Comparison of ENCODE assay signal across 10 mouse cellular contexts in the genomic region with DNA sequence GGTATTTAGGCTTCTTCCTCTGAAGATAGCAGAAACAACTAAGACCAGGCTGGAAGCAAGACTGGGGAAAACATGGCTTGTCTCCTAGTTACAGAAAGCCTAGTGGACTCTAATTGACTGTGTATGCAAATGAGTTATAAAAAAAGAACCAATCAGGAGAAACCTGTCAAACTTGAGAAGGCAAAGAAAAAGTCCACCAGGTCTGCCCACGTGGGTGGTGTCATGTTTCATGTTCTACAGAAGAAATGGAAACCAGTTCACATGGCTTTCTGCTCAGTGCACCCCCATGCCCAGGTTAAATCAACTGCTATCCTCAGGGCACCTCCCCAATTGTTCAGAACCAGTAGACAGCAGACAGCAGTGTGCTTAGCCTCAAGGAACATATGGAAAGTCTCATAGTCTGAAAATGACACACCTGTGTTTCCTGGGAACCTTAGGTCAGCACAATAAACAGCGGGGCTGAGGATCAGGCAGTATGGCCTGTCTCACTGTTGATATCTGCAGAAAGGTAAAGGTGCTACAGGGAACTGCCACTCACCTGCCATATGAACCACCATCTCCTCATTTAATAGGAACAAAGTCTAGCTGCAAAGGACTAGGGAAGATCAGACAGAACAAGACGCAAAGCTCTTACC. TPM values are rescaled to one million over a fixed set of nuclear protein-coding genes. Genes with fewer than 3 reads are reported as not detected.
DNase-seq lines count a peak whose midpoint lies in the region; ATAC-seq lines count a peak whose summit lies in the region.
"Had no signal": no experiment of that assay in that cellular context is flagged by ENCODE, and none has a peak within 500 bp of the region (broad histone marks: within the 10 kb centered on the region; RNA-seq: fewer than 3 reads in every experiment).

No protein-coding gene starts in this region.

- H3K4me2 ChIP-seq in hindbrain, embryonic 11.5 days (replicated peaks; ENCODE audit: low read depth, low read length), result no peak overlapping the region
- no peak overlapping the region for H3K4me2 ChIP-seq in hindbrain, embryonic 13.5 days
- H3K4me2 ChIP-seq in kidney, embryonic 16.5 days (replicated peaks; ENCODE audit: low read depth, low read length), result no peak overlapping the region

- peak; percentile 37 for DNase-seq in hindbrain, embryonic 11.5 days (ENCODE audit: low spot score)
- peak; percentile 79 for DNase-seq in embryo, embryonic 11 days
- DNase-seq in gastrocnemius, adult 18-20 months (ENCODE audit: low spot score), result no peak
- no peak for DNase-seq in right cerebral cortex, postnatal 10 days (ENCODE audit: low spot score in 2 of 2)
- no peak for DNase-seq in cerebellum, adult 11-12 months
- DNase-seq: heart, postnatal 36 days; retina, postnatal 1 day had no signal

- no peak for ATAC-seq in hindbrain, embryonic 11.5 days (ENCODE audit: low FRiP score)
- no peak for ATAC-seq in hindbrain, embryonic 13.5 days (ENCODE audit: low FRiP score)
- ATAC-seq in kidney, embryonic 16.5 days (ENCODE audit: low FRiP score, low TSS enrichment), result peak; percentile 88
- peak; percentile 66 for ATAC-seq in megakaryocyte progenitor cell, adult 5-6 weeks (replicated peaks; ENCODE audit: poor library complexity)

- H3K9ac ChIP-seq in hindbrain, embryonic 11.5 days (ENCODE audit: low read depth, low read length), result no peak overlapping the region
- H3K9ac ChIP-seq in hindbrain, embryonic 13.5 days, result no peak overlapping the region
- no peak overlapping the region for H3K9ac ChIP-seq in kidney, embryonic 16.5 days (replicated peaks; ENCODE audit: low read length)

- H3K27me3 ChIP-seq in hindbrain, embryonic 11.5 days (ENCODE audit: control insufficient read depth, insufficient read depth, low read length), result no peaks in the 10 kb centered on the region
- H3K27me3 ChIP-seq in hindbrain, embryonic 13.5 days, result no peaks in the 10 kb centered on the region
- no peaks in the 10 kb centered on the region for H3K27me3 ChIP-seq in kidney, embryonic 16.5 days (ENCODE audit: insufficient read depth, low read length)

- no peaks in the 10 kb centered on the region for H3K4me1 ChIP-seq in hindbrain, embryonic 11.5 days (replicated peaks; ENCODE audit: control insufficient read depth, insufficient read depth, low read length)
- H3K4me1 ChIP-seq in hindbrain, embryonic 13.5 days (replicated peaks), result peaks cover 6% of the 10 kb centered on the region; the same call in 1 of the 2 replicates
- peaks cover 18% of the 10 kb centered on the region for H3K4me1 ChIP-seq in kidney, embryonic 16.5 days (ENCODE audit: insufficient read depth, low read length)

- no peak overlapping the region for H3K4me3 ChIP-seq in hindbrain, embryonic 11.5 days (ENCODE audit: low read depth, low read length)
- H3K4me3 ChIP-seq in hindbrain, embryonic 13.5 days, result no peak overlapping the region
- no peak overlapping the region for H3K4me3 ChIP-seq in kidney, embryonic 16.5 days (ENCODE audit: low read length)

- no peaks in the 10 kb centered on the region for H3K9me3 ChIP-seq in hindbrain, embryonic 11.5 days (ENCODE audit: control insufficient read depth, low read length)
- H3K9me3 ChIP-seq in hindbrain, embryonic 13.5 days, result no peaks in the 10 kb centered on the region
- H3K9me3 ChIP-seq in kidney, embryonic 16.5 days (ENCODE audit: low read length), result no peaks in the 10 kb centered on the region

- H3K36me3 ChIP-seq in hindbrain, embryonic 11.5 days (ENCODE audit: control insufficient read depth, insufficient read depth, low read length), result no peaks in the 10 kb centered on the region
- no peaks in the 10 kb centered on the region for H3K36me3 ChIP-seq in hindbrain, embryonic 13.5 days
- H3K36me3 ChIP-seq in kidney, embryonic 16.5 days (ENCODE audit: insufficient read depth, low read length), result no peaks in the 10 kb centered on the region

- 73% methylated on average over 3 of the region's 3 CpGs for WGBS in hindbrain, embryonic 11.5 days
- WGBS in hindbrain, embryonic 13.5 days, result 73% methylated on average over 3 of the region's 3 CpGs
- WGBS in kidney, embryonic 16.5 days, result 41% methylated on average over 3 of the region's 3 CpGs

- H3K27ac ChIP-seq in hindbrain, embryonic 11.5 days (ENCODE audit: low read depth, low read length), result no peak overlapping the region
- no peak overlapping the region for H3K27ac ChIP-seq in hindbrain, embryonic 13.5 days
- peak overlapping the region; percentile 0; the same call in 1 of the 2 replicates for H3K27ac ChIP-seq in kidney, embryonic 16.5 days (ENCODE audit: low read length)

RNA-seq across cellular contexts. Expression of a gene that starts 11.7 kb away (rescaled TPM):
- polyA plus RNA-seq in hindbrain, embryonic 11.5 days (2014; fragmentation: Nextera tagmentation; extraction: Ambion mirVana), result 11.9 and 12.3 TPM in 2 replicates
- 17.0 and 17.4 TPM in 2 replicates for polyA plus RNA-seq in hindbrain, embryonic 13.5 days (2015; fragmentation: Nextera tagmentation; extraction: Ambion mirVana)
- polyA plus RNA-seq in kidney, embryonic 16.5 days (2015; fragmentation: Nextera tagmentation; extraction: Ambion mirVana), result 26.4 and 29.4 TPM in 2 replicates
- 157 and 167 TPM in 2 replicates for total RNA-seq in megakaryocyte progenitor cell, adult 5-6 weeks (2015)
- 173 and 176 TPM in 2 replicates for total RNA-seq in megakaryocyte progenitor cell, adult 5-6 weeks (2017)
- total RNA-seq in gastrocnemius, adult 18-20 months (2021), result 10 to 100 TPM; 18.4 to 22.1 TPM

RNA-seq across cellular contexts. Expression of a gene that starts 51.6 kb away (rescaled TPM):
- polyA plus RNA-seq in hindbrain, embryonic 11.5 days (2014; fragmentation: Nextera tagmentation; extraction: Ambion mirVana), result 13.2 and 14.5 TPM in 2 replicates
- 33.6 and 34.2 TPM in 2 replicates for polyA plus RNA-seq in hindbrain, embryonic 13.5 days (2015; fragmentation: Nextera tagmentation; extraction: Ambion mirVana)
- polyA plus RNA-seq in kidney, embryonic 16.5 days (2015; fragmentation: Nextera tagmentation; extraction: Ambion mirVana), result 15.5 and 15.7 TPM in 2 replicates
- 0.77 and 1.1 TPM in 2 replicates for total RNA-seq in megakaryocyte progenitor cell, adult 5-6 weeks (2015)
- 1.2 and 1.4 TPM in 2 replicates for total RNA-seq in megakaryocyte progenitor cell, adult 5-6 weeks (2017)
- 1 to 10 TPM; 6.7 to 7.2 TPM for total RNA-seq in gastrocnemius, adult 18-20 months (2021)

Comparison
In these comparisons a context has a peak if more than half of its experiments do, and no peak if none do; other contexts are left out.
1. ATAC-seq: peak in kidney, embryonic 16.5 days (single experiment) and megakaryocyte progenitor cell, adult 5-6 weeks (single experiment); none in hindbrain, embryonic 11.5 days (single experiment) and hindbrain, embryonic 13.5 days (single experiment).
2. DNase-seq: peak in hindbrain, embryonic 11.5 days (single experiment) and embryo, embryonic 11 days (single experiment); none in gastrocnemius, adult 18-20 months (single experiment), right cerebral cortex, postnatal 10 days (0 of 2) and cerebellum, adult 11-12 months (single experiment).